Mouse (Mus musculus) C2C12 (cell line): ENCODE measurements around the gene Naaladl1.

Experiments used
- CTCF ChIP-seq: IDR thresholded peaks from one replicate; pipeline ENCODE4 v1.5.1; 2011; ENCODE audit not compliant: control insufficient read depth, insufficient read depth, insufficient read length
- FOSL1 ChIP-seq: IDR thresholded peaks from one replicate; pipeline ENCODE4 v1.8.0; 2011; ENCODE audit warnings: mild to moderate bottlenecking, low read length; ENCODE audit not compliant: poor library complexity, insufficient read depth, severe bottlenecking
- MYOG ChIP-seq: IDR thresholded peaks from one replicate; pipeline ENCODE4 v1.6.1; 2011; ENCODE audit not compliant: control insufficient read depth, insufficient read length; ENCODE audit errors: extremely low read depth
- USF1 ChIP-seq: IDR thresholded peaks from one replicate; pipeline ENCODE4 v1.6.1; 2011; ENCODE audit warnings: low read depth, mild to moderate bottlenecking, control low read depth, moderate library complexity

DNA sequence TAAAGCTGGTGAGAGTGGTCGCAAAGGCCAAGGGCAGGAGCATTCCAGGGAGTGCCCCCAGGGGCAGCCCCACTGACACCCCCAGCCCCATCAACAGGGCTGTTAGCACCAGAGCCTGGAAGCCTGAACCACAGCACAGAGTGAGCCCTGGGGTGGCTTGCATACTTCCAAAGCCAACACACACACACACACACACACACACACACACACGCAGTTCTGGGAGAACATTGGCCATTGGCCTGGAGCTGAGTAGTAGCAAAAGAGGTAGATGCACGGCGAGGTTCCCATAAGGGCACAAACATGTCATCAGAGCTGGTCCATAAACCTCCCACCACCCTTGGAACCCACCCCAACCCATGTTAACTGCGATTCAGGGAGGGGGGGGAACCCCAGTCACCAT lies 39.0 kb upstream of the Naaladl1 start:
- TF ChIP-seq CTCF (no peak), FOSL1 (no peak), MYOG (no peak), USF1 (no peak)
